Mouse (Mus musculus) MEL (cell line): ENCODE measurements around the gene Dnah3. TPM values are rescaled to one million over a fixed set of nuclear protein-coding genes. Genes with fewer than 3 reads are reported as not detected.

Experiments used
- DNase-seq: peaks from one replicate; pipeline ENCODE4 v3.0.0; 2011; ENCODE audit warnings: low read depth, low spot score
- H3K27ac ChIP-seq: 2 replicates; pipeline ENCODE4 v1.5.1; 2012; ENCODE audit warnings: low read depth, mild to moderate bottlenecking, control low read depth, low read length, moderate library complexity; ENCODE audit not compliant: control insufficient read depth
- H3K27me3 ChIP-seq, 2 experiments: fragments of 150-350 bp in 1 of 2; sonication (generic) in 1 of 2; 2 replicates each; pipeline ENCODE4 v1.6.1; 2012; ENCODE audit warnings: low read length in 2 of 2, mild to moderate bottlenecking in 2 of 2, improper control_type of control experiment in 1 of 2, moderate library complexity in 1 of 2; ENCODE audit not compliant: insufficient read depth in 2 of 2, control insufficient read depth in 1 of 2
- H3K36me3 ChIP-seq, 2 experiments: 2 replicates each; pipeline ENCODE4 v1.6.1; 2012 to 2014; ENCODE audit warnings: low read length in 2 of 2, improper control_type of control experiment in 1 of 2, inconsistent platforms in 1 of 2, mild to moderate bottlenecking in 1 of 2; ENCODE audit not compliant: insufficient read depth in 2 of 2, control insufficient read depth in 1 of 2
- H3K4me1 ChIP-seq, 2 experiments: fragments of 150-350 bp in 1 of 2; sonication (generic) in 1 of 2; 2 replicates each; pipeline ENCODE4 v1.6.1; 2012; ENCODE audit warnings: low read length in 2 of 2, improper control_type of control experiment in 1 of 2, mild to moderate bottlenecking in 1 of 2; ENCODE audit not compliant: insufficient read depth in 2 of 2, control insufficient read depth in 1 of 2
- H3K4me3 ChIP-seq, 2 experiments: fragments of 150-350 bp in 1 of 2; sonication (generic) in 1 of 2; 2 replicates each; pipeline ENCODE4 v1.5.1; 2012; ENCODE audit warnings: low read depth in 2 of 2, low read length in 2 of 2, mild to moderate bottlenecking in 2 of 2, moderate library complexity in 2 of 2, control low read depth in 1 of 2, improper control_type of control experiment in 1 of 2; ENCODE audit not compliant: control insufficient read depth in 1 of 2, insufficient read depth in 1 of 2
- H3K79me2 ChIP-seq: 2 replicates; pipeline ENCODE4 v1.6.1; 2012; ENCODE audit warnings: mild to moderate bottlenecking, low read length, moderate library complexity; ENCODE audit not compliant: control insufficient read depth, poor library complexity, insufficient read depth
- H3K9ac ChIP-seq: 2 replicates; pipeline ENCODE4 v1.6.1; 2012; ENCODE audit warnings: low read depth, mild to moderate bottlenecking, control low read depth, low read length, moderate library complexity; ENCODE audit not compliant: control insufficient read depth, poor library complexity, severe bottlenecking
- H3K9me3 ChIP-seq: fragments of 150-350 bp; sonication (generic); replicated peaks from 2 replicates; pipeline ENCODE4 v1.6.1; 2012; ENCODE audit warnings: mild to moderate bottlenecking, low read length, improper control_type of control experiment, moderate library complexity; ENCODE audit not compliant: insufficient read depth
- CHD2 ChIP-seq: IDR thresholded peaks from 2 replicates; pipeline ENCODE4 v1.6.1; 2011; ENCODE audit warnings: low read length, improper control_type of control experiment
- E2F4 ChIP-seq: IDR thresholded peaks from 2 replicates; pipeline ENCODE4 v1.6.1; 2011; ENCODE audit warnings: low read depth, low read length, improper control_type of control experiment, borderline replicate concordance
- ETS1 ChIP-seq: IDR thresholded peaks from 2 replicates; pipeline ENCODE4 v1.6.1; 2012; ENCODE audit warnings: low read depth, mild to moderate bottlenecking, inconsistent platforms, low read length, improper control_type of control experiment, moderate library complexity
- HCFC1 ChIP-seq: IDR thresholded peaks from 2 replicates; pipeline ENCODE4 v1.6.1; 2012; ENCODE audit warnings: low read depth, mild to moderate bottlenecking, inconsistent platforms, low read length, improper control_type of control experiment, moderate library complexity
- JUND ChIP-seq: IDR thresholded peaks from 2 replicates; pipeline ENCODE4 v1.6.1; 2011; ENCODE audit warnings: low read depth, mild to moderate bottlenecking, improper control_type of control experiment, low read length
- KAT2A ChIP-seq: conservative IDR thresholded peaks from 2 replicates; pipeline ENCODE4 v1.6.1; 2012; ENCODE audit warnings: low read depth, low read length, improper control_type of control experiment, inconsistent platforms
- MAFK ChIP-seq: IDR thresholded peaks from 2 replicates; pipeline ENCODE4 v1.6.1; 2011; ENCODE audit warnings: low read depth, mild to moderate bottlenecking, low read length, improper control_type of control experiment, borderline replicate concordance
- MAZ ChIP-seq: IDR thresholded peaks from 2 replicates; pipeline ENCODE4 v1.6.1; 2012; ENCODE audit warnings: low read depth, mild to moderate bottlenecking, inconsistent platforms, low read length, improper control_type of control experiment
- MYB ChIP-seq: IDR thresholded peaks from 2 replicates; pipeline ENCODE4 v1.6.1; 2011; ENCODE audit warnings: mild to moderate bottlenecking, low read depth, low read length, improper control_type of control experiment
- MYC ChIP-seq: IDR thresholded peaks from 2 replicates; pipeline ENCODE4 v1.6.1; 2011; ENCODE audit warnings: low read depth, mild to moderate bottlenecking, low read length, improper control_type of control experiment, moderate library complexity
- NELFE ChIP-seq: IDR thresholded peaks from 2 replicates; pipeline ENCODE4 v1.6.1; 2011; ENCODE audit warnings: low read depth, low read length, improper control_type of control experiment
- SMC3 ChIP-seq: IDR thresholded peaks from 2 replicates; pipeline ENCODE4 v1.6.1; 2011; ENCODE audit warnings: low read depth, low read length, improper control_type of control experiment
- TBP ChIP-seq: IDR thresholded peaks from 2 replicates; pipeline ENCODE4 v1.8.0; 2011; ENCODE audit warnings: low read depth, low read length, improper control_type of control experiment
- TCF12 ChIP-seq: IDR thresholded peaks from 2 replicates; pipeline ENCODE4 v1.6.1; 2014; ENCODE audit warnings: low read depth, mild to moderate bottlenecking, inconsistent platforms, low read length, improper control_type of control experiment, moderate library complexity
- USF2 ChIP-seq, 2 experiments: IDR thresholded peaks; 2 replicates each; pipeline ENCODE4 v1.6.1; 2011 to 2012; ENCODE audit warnings: improper control_type of control experiment in 2 of 2, low read length in 2 of 2, borderline replicate concordance in 1 of 2, inconsistent platforms in 1 of 2, low read depth in 1 of 2, mild to moderate bottlenecking in 1 of 2; ENCODE audit not compliant: insufficient read depth in 1 of 2
- ZC3H11A ChIP-seq: IDR thresholded peaks from 2 replicates; pipeline ENCODE4 v1.6.1; 2012; ENCODE audit warnings: low read depth, mild to moderate bottlenecking, inconsistent platforms, low read length, improper control_type of control experiment
- ZKSCAN1 ChIP-seq: IDR thresholded peaks from 2 replicates; pipeline ENCODE4 v1.6.1; 2012; ENCODE audit warnings: low read depth, mild to moderate bottlenecking, inconsistent platforms, low read length, improper control_type of control experiment, moderate library complexity
- ZNF384 ChIP-seq: IDR thresholded peaks from 2 replicates; pipeline ENCODE4 v1.6.1; 2012; ENCODE audit warnings: low read depth, mild to moderate bottlenecking, inconsistent platforms, low read length, improper control_type of control experiment
- polyA plus RNA-seq, 2 experiments: library from polyadenylated mRNA; stranded (reverse) in 1 of 2; unstranded in 1 of 2; fragments of >175 nt in 1 of 2; fragments of >200 nt in 1 of 2; gene quantifications; 2 replicates each; pipeline versions ENCODE4 v1.2.1 to v1.2.4; 2012; ENCODE audit warnings: low replicate concordance in 2 of 2, low read depth in 1 of 2; ENCODE audit not compliant: insufficient read length in 2 of 2, insufficient read depth in 1 of 2, missing spikeins in 1 of 2
- total RNA-seq: library from RNA; depleted of rRNA; stranded (reverse); fragments of 300-350 nt; gene quantifications from 2 replicates; pipeline ENCODE4 v1.2.3, GENCODE M21; 2012; rRNA removed

Gene Dnah3
- total and polyA plus RNA-seq, 3 experiments, result not detected

GRCm38 (mm10) chr7:119873050-119873449 lies 222.0 kb downstream of the Dnah3 start:
- Histone ChIP-seq H3K4me3 (no peak overlapping the region), H3K9ac (no peak overlapping the region), H3K27ac (no peak overlapping the region), H3K9me3 (no peaks in the 10 kb centered on the region), H3K79me2 (no peaks in the 10 kb centered on the region), H3K36me3 (no peaks in the 10 kb centered on the region), H3K4me1 (no peaks in the 10 kb centered on the region), H3K27me3 (no peaks in the 10 kb centered on the region)
- no peak for TF ChIP-seq HCFC1
- TF ChIP-seq E2F4, result no peak
- TF ChIP-seq KAT2A, result no peak
- no peak for TF ChIP-seq USF2 (IDR thresholded peaks at IDR 0.05; ENCODE audit: borderline replicate concordance in 1 of 2, insufficient read depth in 1 of 2, low read depth in 1 of 2, low read length in 2 of 2)
- no peak for TF ChIP-seq TCF12
- TF ChIP-seq JUND, result no peak
- TF ChIP-seq MYC, result no peak
- TF ChIP-seq TBP, result no peak
- TF ChIP-seq ETS1, result no peak
- TF ChIP-seq ZC3H11A, result no peak
- TF ChIP-seq NELFE, result no peak
- no peak for TF ChIP-seq ZNF384
- no peak for TF ChIP-seq MYB
- no peak for TF ChIP-seq CHD2
- no peak for TF ChIP-seq ZKSCAN1
- no peak for TF ChIP-seq MAFK
- no peak for TF ChIP-seq SMC3
- TF ChIP-seq MAZ, result no peak
- no peak for DNase-seq

Other genes with a start within 250 kb of the Dnah3 start
- 2.1 and 4.0 TPM in 2 replicates for gene Lyrm1, start 199.4 kb downstream of the Dnah3 start, total RNA-seq
- gene Lyrm1, start 199.4 kb downstream of the Dnah3 start, polyA plus RNA-seq, result 1 to 10 TPM in 1 of 2 experiments, not detected in 1; 4.4 TPM
- 2.5 and 3.3 TPM in 2 replicates for gene Dcun1d3, start 199.0 kb downstream of the Dnah3 start, total RNA-seq
- gene Dcun1d3, start 199.0 kb downstream of the Dnah3 start, polyA plus RNA-seq, result 1 to 10 TPM in 1 of 2 experiments, not detected in 1; 5.6 TPM
- not detected in 2 replicates for gene Tmem159, start 7.1 kb upstream of the Dnah3 start, total RNA-seq
- not detected for gene Tmem159, start 7.1 kb upstream of the Dnah3 start, polyA plus RNA-seq
- gene Zp2, start 50.0 kb upstream of the Dnah3 start, total RNA-seq, result not detected in 2 replicates
- gene Zp2, start 50.0 kb upstream of the Dnah3 start, polyA plus RNA-seq, result not detected
- not detected in 2 replicates for gene Anks4b, start 78.6 kb upstream of the Dnah3 start, total RNA-seq
- gene Anks4b, start 78.6 kb upstream of the Dnah3 start, polyA plus RNA-seq, result not detected
- not detected in 2 replicates for gene Crym, start 106.8 kb upstream of the Dnah3 start, total RNA-seq
- gene Crym, start 106.8 kb upstream of the Dnah3 start, polyA plus RNA-seq, result not detected
- not detected in 2 replicates for gene Abca14, start 108.7 kb upstream of the Dnah3 start, total RNA-seq
- not detected for gene Abca14, start 108.7 kb upstream of the Dnah3 start, polyA plus RNA-seq
- not detected in 2 replicates for gene Abca15, start 233.4 kb upstream of the Dnah3 start, total RNA-seq
- gene Abca15, start 233.4 kb upstream of the Dnah3 start, polyA plus RNA-seq, result not detected